Mouse (Mus musculus) adrenal gland, postnatal 10 days (tissue): Measurements from ENCODE around the gene Gatd1. TPM values are rescaled to one million over a fixed set of nuclear protein-coding genes. Genes with fewer than 3 reads are reported as not detected.

Source experiments
- DNase-seq: peaks from one replicate; pipeline ENCODE4 v3.0.0; 2021; ENCODE audit warnings: mixed read lengths
- total RNA-seq, 2 experiments: library from RNA; stranded (reverse); gene quantifications; 2 replicates each; pipeline ENCODE4 v1.2.3; 2021

Gene Gatd1
- total RNA-seq, 2 experiments from 2014 or later: 26.2 to 39.2 TPM

DNA sequence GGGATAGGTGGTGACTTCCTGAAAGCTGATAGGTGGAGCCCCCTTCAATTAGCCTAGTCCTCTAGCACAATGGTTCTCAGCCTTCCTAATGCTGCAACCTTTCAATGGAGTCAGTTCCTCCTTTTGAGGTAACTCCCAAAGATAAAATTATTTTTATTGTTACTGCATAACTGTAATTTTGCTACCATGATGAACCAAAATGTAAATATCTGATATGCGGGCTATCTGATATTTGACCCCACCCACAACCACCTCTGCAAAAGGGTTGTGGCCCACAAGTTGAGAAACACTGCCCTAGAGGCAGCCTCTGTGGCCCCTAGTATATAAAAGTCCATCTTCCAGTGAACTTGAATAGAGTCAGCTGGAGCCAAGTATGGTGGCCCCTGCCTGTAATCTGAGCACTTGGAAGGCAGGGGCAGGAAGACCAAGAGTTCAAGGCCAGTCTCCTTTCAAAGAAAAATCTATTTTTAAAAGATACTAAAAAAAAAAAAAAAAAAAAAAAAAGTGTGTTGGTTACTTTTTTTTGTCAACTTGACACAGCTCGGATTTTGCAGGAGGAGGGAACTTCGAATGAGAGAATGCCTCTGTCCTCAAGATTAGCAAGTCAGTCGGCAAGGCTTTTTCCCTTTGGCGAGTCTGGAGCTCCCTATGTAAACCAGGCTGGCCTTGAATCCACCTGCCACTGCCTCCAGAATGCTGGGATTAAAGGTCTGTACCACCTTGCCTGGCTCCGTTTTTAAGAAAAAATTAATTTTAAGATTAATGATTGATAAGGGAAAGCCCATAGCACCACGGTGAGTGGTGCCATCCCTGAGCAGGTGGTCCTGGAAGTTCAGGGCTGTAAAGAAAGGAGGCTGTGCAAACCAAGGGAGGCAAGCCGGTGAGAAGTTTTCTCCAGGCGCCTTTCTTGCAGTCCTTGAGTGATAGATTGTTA, 23.3 kb downstream of the Gatd1 start:
- DNase-seq: no peak

- DNase-seq: no peak
Observed at GRCm38 (mm10) chr7:141388487-141389109, 25.3 kb downstream of the Gatd1 start.

DNA sequence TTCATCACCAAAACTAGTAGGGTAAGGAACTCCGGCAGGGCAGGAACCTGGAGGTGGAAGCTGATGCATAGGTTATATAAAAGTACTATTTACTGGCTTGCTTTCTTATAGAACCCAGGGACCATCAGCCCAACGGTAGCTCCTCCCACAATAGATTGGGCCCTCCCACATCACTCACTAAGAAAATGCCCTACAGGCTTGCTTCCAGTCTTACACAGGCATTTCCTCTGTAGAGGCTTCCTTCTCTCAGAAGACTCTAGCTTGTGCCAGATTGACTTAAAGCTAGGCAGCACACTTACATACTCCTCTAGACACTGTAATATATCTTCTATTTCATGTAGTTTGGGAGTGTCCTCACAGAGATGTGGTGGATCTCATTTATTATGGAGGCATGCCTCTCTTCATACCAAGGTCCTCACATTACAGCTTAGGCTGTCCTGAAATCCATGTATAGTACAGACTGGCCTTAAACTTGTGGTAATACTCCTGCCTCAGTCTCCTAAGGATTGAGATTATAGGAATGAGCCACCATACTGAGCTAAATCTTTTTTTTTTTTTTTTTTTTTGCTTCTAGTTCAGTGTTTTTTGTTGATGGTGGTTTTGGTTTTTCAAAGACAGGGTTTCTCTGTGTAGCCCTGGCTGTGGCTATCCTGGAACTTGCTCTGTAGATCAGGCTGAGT, 26.0 kb downstream of the Gatd1 start:
- DNase-seq: no peak

GRCm38 (mm10) chr7:141381068-141381835, 32.7 kb downstream of the Gatd1 start:
- DNase-seq: peak; percentile 56

DNA sequence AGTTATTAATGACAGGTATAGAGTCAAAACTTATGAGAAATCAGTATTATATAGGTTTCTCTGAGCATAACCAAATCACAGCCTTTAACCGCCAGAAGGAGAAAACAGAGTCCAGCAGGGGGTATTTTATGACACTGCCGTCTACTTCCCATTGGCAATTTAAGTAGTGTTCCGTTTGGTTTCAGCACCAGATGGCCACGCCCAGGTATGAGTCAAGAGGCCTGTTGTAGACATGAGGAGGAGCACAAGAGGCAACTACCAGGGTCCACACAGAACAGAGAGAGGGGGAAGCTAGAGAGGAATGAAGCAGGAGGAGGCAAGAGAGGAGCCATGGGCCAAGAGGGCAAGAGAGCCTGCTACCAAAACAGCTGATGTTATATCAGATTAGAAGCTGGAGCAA, 34.4 kb downstream of the Gatd1 start:
- DNase-seq: no peak

GRCm38 (mm10) chr7:141374399-141374798, 39.5 kb downstream of the Gatd1 start:
- DNase-seq: no peak

GRCm38 (mm10) chr7:141373611-141374010, 40.3 kb downstream of the Gatd1 start:
- peak; percentile 56 for DNase-seq

- no peak for DNase-seq
Observed at GRCm38 (mm10) chr7:141371942-141372595, 41.9 kb downstream of the Gatd1 start.

DNA sequence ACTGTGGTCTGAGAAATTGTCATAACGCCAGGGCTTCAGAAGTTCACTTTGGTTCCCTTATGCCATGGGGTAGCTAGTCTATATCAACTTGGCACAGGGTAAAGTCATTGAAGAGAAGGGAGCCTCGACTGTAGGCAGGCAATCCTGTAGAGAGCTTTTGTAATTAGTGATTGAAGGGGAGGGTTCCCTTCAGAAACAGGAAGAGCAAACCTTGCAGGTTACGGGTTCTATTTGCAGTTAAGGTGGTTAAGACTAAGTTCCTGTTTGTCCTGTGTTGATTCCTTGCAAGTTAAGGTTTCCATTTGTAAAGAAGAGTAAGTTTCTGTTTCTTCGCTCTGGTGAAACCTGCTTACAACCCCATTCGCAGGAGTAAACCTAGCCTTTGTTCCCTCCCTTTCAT, 44.0 kb downstream of the Gatd1 start:
- DNase-seq: no peak

DNA sequence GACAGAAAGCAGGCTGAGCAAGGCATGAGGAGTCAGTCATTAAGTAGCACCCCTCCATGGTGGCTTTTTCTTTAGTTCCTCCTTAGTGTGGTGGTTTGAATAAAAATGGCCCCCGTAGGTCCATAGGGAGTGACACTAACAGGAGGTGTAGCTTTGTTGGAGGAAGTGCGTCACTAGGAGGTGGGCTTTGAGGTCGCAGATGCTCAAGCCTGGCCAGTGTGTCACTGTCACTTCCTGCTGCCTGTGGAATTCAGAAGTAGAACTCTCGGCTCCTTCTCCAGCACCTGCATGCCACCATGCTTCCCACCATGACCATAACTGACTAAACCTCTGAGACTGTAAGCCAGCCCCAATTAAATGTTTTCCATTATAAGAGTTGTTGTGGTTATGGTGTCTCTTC, 46.6 kb downstream of the Gatd1 start:
- no peak for DNase-seq

GRCm38 (mm10) chr7:141365049-141365445, 48.9 kb downstream of the Gatd1 start:
- DNase-seq: no peak

DNA sequence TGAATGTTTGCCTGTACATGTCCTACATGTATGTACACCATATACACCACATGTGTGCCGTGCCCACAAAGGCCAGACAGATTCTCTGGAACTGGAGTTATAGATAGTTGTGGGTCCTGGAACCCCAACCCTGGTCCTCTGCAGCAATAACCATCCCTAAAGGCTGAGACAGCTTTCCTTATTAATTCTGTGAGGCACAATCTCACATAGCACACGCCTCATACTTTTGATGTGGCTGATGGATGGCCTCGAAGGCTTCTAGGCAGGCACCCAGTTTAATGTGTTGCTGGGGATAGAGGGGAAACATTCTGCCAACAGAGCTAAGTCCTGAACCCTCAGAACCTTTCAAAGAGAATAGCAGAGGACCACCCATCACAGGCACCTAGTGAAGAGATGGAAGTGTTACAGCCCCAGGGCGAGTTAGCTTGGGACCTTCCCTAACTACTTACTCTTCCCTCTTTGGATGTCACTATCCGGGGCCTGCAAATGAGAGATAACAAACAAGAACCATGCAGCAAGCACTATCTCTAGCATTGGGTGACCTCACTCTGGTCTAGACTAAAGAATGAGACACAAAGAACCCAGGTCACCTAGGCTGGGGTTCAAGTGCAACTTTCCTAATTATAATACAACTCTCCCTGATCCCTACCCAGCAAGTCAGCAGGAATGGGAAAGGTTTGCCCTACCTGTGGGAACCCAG, 49.4 kb downstream of the Gatd1 start:
- DNase-seq: no peak

DNA sequence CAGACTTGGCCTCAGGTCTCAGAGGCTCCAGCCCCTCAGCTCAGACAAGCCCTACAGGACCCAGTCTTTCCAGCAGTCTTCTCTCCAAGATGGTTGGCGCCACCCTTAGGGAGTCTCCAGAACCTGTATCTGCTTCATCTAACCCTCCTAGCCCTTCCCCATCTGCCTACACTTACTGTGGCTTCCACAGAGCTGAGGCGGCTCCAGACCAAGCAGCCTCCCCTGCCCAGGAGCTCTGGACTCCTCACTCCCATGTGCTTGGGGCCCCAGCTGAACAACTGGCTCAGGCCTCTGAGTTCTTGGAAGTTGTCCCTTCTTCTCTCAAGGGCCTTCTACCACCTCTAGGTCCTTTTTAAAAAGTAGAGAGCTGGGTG, 50.2 kb downstream of the Gatd1 start:
- DNase-seq: no peak

- DNase-seq: peak; percentile 85
Observed at GRCm38 (mm10) chr7:141363106-141363751, 50.7 kb downstream of the Gatd1 start.

GRCm38 (mm10) chr7:141361510-141361909, 52.4 kb downstream of the Gatd1 start:
- DNase-seq: no peak

Other genes with a start within 250 kb of the Gatd1 start
- gene Rnh1, start 241.3 kb downstream of the Gatd1 start, total RNA-seq: 100 to 1,000 TPM; 150 to 155 TPM
- 10 to 100 TPM; 87.8 to 91.9 TPM for gene Hras, start 220.1 kb downstream of the Gatd1 start, total RNA-seq
- gene Lrrc56, start 220.0 kb downstream of the Gatd1 start, total RNA-seq: 1 to 10 TPM; 6.8 to 8.6 TPM
- gene Lmntd2, start 200.1 kb downstream of the Gatd1 start, total RNA-seq: under 1 TPM; 0.27 to 0.55 TPM
- 1 to 10 TPM; 6.5 to 7.8 TPM for gene Rassf7, start 198.3 kb downstream of the Gatd1 start, total RNA-seq
- gene Phrf1, start 185.4 kb downstream of the Gatd1 start, total RNA-seq: 10 to 100 TPM; 69.9 to 75.3 TPM
- 1 to 10 TPM; 3.7 to 4.8 TPM for gene Irf7, start 147.7 kb downstream of the Gatd1 start, total RNA-seq
- 1 to 10 TPM; 5.6 to 6.9 TPM for gene Cdhr5, start 137.3 kb downstream of the Gatd1 start, total RNA-seq
- 1 to 10 TPM; 2.8 to 3.2 TPM for gene Sct, start 135.0 kb downstream of the Gatd1 start, total RNA-seq
- under 1 TPM in 1 of 2 experiments, not detected in 1; 0.36 TPM for gene Drd4, start 122.1 kb downstream of the Gatd1 start, total RNA-seq
- gene Deaf1, start 86.4 kb downstream of the Gatd1 start, total RNA-seq: 10 to 100 TPM; 39.9 to 59.2 TPM
- gene Tmem80, start 86.4 kb downstream of the Gatd1 start, total RNA-seq: 10 to 100 TPM; 22.1 to 31.6 TPM
- gene Eps8l2, start 75.3 kb downstream of the Gatd1 start, total RNA-seq: 1 to 10 TPM; 4.6 to 7.1 TPM
- gene Taldo1, start 21.9 kb downstream of the Gatd1 start, total RNA-seq: 100 to 1,000 TPM; 466 to 479 TPM
- gene Cend1, start 15.4 kb upstream of the Gatd1 start, total RNA-seq: 1 to 10 TPM; 2.5 to 6.4 TPM
- gene Slc25a22, start 23.8 kb upstream of the Gatd1 start, total RNA-seq: 10 to 100 TPM; 60.2 to 74.3 TPM
- 1 to 10 TPM; 2.4 to 7.3 TPM for gene Pidd1, start 29.9 kb upstream of the Gatd1 start, total RNA-seq
- 1,000 to 10,000 TPM; 1,282 to 1,421 TPM for gene Rplp2, start 33.2 kb upstream of the Gatd1 start, total RNA-seq
- 1,000 to 10,000 TPM; 1,181 to 1,292 TPM for gene Pnpla2, start 41.1 kb upstream of the Gatd1 start, total RNA-seq
- gene Cracr2b, start 47.0 kb upstream of the Gatd1 start, total RNA-seq: 10 to 100 TPM; 16.8 to 19.6 TPM
- 100 to 1,000 TPM; 184 to 198 TPM for gene Cd151, start 53.3 kb upstream of the Gatd1 start, total RNA-seq
- gene Polr2l, start 61.0 kb upstream of the Gatd1 start, total RNA-seq: 10 to 100 TPM; 58.3 to 59.7 TPM
- gene Tspan4, start 61.1 kb upstream of the Gatd1 start, total RNA-seq: 10 to 100 TPM; 53.8 to 57.1 TPM
- 10 to 100 TPM; 45.6 to 54.2 TPM for gene Chid1, start 125.7 kb upstream of the Gatd1 start, total RNA-seq
- gene Ap2a2, start 148.0 kb upstream of the Gatd1 start, total RNA-seq: 10 to 100 TPM; 68.5 to 70.2 TPM
- under 1 TPM in 1 of 2 experiments, not detected in 1; 0.06 TPM for gene Muc6, start 241.2 kb upstream of the Gatd1 start, total RNA-seq